Mouse (Mus musculus) right cerebral cortex, postnatal 25 days (tissue): Measurements from ENCODE around the gene Tas2r115.
"Not testable (repeated sequence)": the region's sequence is repeated elsewhere in the genome, so short reads cannot be mapped to it uniquely, and the experiment has no call there.

Experiments used
- DNase-seq: peaks from one replicate; pipeline ENCODE4 v3.0.0; 2022

Tas2r115 gene

DNA sequence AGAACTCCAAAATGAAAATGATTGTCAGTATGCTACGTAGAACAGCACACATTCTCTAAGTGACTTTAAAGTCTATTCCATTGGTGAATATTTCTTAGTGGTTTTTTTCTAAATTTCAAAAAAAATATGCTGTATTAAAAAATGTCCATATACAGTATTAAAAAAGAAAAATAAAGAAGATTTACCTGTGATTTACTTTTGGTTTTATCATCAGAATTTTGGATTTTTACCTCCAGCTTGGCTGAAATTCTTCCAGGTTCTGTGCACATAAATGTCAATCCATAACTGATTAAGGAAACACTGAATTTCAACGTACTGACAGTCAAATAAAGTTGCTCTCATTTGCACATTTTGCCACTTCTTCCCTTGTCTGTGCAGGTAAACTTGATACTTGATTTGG is at the start of gene Tas2r115:
TSS of gene Tas2r115 (minus strand) at position 101 of the 400 bp plus-strand sequence.
- no peak for DNase-seq

DNA sequence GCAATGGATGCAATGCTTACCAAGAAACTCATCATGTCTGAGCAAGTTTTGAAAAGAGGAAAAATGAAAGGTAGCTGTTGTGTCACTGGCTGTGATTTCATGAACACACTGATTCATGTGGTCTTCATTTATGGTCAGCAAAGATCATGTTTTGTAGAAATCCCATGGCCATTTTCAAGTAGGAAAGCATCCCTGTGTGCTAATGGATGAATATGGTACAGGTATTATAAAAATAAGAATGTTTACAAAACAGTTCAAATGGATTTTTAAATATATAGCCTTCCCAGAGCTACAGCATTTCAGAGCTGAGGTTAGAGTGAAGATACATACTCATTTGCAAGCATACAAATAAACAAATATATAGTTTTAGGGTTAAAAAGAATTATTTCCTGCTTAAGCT is 40.2 kb upstream of the Tas2r115 start, which contains the start of gene Tas2r136:
TSS of gene Tas2r136 (minus strand) at position 101 of the 400 bp plus-strand sequence.
- no peak for DNase-seq

DNA sequence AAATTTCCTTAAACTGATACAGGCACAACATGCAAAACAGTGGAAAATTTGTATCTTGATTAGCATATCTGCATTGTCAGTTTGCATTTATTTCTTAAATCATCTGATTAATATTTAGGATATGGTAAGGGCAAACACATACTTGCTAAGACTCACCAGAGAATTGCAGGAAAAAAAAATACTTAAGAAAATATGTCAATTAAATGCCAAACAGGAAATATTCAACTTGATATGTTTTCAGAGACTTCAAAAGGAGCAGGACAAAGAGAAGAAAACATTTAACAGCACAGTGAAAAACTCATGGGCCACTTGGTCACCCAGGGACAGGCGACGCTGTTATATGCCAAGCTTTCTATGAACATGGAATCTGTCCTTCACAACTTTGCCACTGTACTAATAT is 24.0 kb upstream of the Tas2r115 start, which contains the start of gene Tas2r102:
TSS of gene Tas2r102 (plus strand) at position 301 of the 400 bp plus-strand sequence.
- DNase-seq: no peak

DNA sequence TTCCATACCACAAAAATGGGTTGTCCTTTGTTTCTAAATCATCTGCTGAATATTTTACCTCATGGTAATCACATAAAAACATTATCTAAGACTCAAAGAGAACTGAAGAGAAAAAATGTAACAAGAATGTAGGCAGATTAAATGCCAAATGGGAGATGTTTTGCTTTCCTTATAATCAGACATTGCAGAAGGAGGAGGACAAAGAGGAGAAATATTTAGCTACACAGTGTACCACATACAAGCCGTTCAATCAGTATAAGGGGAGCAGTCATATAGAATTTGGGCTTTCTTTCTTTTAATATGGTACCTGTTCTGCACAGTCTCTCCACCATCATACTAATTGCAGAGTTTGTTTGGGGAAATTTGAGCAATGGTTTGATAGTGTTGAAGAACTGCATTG is 16.6 kb upstream of the Tas2r115 start, which contains the start of gene Tas2r124:
TSS of gene Tas2r124 (plus strand) at position 301 of the 400 bp plus-strand sequence.
- no peak for DNase-seq

DNA sequence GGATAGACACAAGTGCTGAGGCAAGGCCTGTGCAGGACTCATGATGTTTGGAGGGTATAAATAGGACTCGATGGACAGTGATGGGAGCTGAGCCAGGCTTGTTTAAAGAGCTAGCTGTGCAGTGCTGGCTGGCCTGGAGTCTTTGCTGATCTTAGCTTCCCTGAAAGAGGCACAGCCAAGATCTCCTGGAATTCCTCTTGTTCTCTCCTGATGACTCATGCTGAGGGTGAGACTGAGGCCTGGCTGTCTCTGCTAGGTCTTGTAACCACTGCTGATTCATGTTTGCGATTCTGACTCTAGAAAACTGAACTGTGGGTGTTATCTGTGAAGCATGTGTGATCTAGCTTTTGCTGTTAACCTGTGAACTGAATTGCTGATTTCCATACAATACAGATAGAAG is 12.4 kb upstream of the Tas2r115 start:
- no peak for DNase-seq

DNA sequence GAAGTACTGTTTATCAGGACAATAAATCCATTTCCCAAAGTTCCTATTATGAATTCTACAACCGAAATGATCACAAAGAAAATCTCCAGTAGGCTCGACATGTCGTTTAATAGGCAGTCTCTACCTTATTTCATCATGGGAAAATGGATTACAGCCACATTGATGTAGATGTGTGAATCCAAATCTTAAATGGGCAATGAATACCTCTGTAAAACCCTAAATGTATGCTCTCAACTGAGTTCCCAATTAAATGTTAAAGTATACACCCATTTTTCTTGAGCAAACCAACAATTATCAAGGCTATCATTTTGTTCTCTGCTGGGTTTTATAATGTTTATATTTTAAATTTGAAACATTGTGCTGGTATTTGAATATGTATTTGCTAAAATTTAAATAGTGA is 26.0 kb downstream of the Tas2r115 start, which contains the start of gene Tas2r122:
TSS of gene Tas2r122 (minus strand) at position 101 of the 400 bp plus-strand sequence.
- no peak for DNase-seq

DNA sequence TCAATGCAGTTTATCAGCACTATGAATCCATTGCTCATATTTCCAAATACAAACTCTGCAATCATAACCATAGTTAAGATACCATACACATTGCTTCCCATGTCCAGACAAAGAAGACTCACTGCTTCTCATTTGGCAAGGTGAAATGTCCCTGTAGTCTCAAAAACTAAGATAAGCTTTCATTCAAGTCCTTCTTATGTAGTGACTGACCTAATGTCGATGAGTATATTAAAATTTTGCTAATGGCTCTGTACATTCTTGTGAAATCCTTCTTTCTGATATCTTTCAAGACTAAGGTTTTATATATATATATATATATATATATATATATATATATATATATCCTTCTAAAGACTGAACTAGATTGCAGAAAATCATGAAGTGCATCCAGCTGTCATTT is 36.9 kb downstream of the Tas2r115 start, which contains the start of gene Tas2r121:
TSS of gene Tas2r121 (minus strand) at position 101 of the 400 bp plus-strand sequence.
- no peak for DNase-seq

DNA sequence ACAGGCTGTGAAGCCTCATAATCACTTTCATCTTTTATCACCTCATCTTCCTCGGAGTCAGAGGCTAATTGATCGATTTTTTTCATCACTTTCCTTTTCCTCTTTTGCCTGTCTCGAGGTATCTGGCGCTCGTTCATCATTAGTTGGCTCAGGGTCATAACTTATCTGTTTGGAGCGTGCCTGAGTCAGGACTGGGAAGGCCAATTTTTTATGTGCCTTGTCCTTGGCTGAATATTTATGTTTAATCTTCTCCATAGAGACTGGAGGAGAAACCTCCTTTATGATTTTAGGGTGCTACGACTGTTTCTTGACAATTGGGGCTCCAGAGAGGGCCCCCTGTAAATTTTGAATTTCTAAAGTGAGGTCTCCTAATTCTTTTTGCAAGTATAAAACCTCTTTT is 46.2 kb downstream of the Tas2r115 start:
- DNase-seq: not testable (repeated sequence)
